Mouse (Mus musculus): ENCODE results near the gene Sergef. TPM values are rescaled to one million over a fixed set of nuclear protein-coding genes. Genes with fewer than 3 reads are reported as not detected.

Gene Sergef
- total RNA-seq, 2 experiments from 2014 or later: 0.23 to 4.6 TPM

DNA sequence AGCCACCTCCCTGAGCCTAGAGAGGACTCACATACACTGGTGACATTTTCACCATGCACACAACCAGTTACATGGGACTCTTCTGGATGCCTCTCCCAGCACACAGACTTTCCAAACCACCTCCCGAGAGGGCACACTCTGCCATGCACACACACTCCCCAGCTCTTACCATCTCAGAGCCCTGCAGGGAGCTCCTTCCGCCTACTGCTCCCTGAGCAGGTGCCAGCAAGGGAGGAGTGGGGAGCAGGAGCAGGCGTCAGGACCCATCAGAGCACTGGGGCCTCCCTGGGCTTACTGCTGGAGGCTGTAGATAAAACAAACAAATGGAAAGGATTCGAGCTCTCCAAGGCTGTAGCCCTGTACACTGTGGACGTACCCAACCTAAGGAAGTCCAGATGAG is 218.1 kb downstream of the Sergef start:
- no peak for ATAC-seq (replicated peaks; ENCODE audit: low FRiP score, poor library complexity, severe bottlenecking)

DNA sequence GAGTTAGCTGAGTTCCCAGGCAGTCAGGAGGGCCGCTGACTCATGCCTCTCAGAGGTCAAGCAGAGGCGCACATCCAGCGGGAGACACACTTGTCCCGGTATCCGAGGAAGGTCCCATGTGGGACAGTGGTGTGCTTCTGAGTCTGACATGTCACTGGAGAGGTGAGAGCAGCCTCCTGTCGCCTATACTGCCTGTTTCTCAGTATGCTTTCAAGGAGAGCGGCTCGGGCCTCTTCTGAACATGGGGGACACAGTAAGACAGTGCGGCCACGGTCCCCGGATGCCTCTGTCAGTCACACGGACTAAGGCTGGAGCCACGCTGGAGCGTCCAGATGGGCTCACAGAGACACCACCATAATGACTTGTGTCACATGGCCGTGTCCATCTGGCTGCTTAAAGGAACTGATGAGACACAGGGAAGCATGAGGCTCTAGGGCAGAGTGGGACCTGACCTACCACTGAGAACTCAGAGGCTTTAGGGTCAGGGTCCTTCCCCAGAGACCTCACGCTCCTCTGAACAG is 221.4 kb downstream of the Sergef start:
- no peak for ATAC-seq (replicated peaks; ENCODE audit: low FRiP score, poor library complexity, severe bottlenecking)

DNA sequence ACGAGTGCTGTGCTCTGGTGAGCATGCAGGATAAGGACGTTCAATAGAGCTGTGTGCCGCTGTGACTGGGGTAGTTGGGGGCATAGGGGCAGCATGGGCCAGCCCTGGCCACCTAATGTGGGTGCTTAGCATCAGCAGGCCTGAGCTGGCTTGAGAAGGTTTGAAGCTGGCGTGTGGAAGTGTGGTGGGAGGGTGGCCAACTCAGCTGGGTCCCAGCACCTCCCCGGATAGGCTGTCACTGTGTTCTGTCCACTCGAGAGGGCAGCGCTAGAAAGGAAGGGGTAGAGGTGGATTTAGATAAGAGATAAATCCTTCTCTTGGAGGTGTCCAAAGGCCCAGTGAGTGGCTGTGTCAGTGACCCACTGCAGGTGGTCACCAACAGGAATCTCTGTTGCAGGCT is 222.1 kb downstream of the Sergef start:
- no peak for ATAC-seq (replicated peaks; ENCODE audit: low FRiP score, poor library complexity, severe bottlenecking)

DNA sequence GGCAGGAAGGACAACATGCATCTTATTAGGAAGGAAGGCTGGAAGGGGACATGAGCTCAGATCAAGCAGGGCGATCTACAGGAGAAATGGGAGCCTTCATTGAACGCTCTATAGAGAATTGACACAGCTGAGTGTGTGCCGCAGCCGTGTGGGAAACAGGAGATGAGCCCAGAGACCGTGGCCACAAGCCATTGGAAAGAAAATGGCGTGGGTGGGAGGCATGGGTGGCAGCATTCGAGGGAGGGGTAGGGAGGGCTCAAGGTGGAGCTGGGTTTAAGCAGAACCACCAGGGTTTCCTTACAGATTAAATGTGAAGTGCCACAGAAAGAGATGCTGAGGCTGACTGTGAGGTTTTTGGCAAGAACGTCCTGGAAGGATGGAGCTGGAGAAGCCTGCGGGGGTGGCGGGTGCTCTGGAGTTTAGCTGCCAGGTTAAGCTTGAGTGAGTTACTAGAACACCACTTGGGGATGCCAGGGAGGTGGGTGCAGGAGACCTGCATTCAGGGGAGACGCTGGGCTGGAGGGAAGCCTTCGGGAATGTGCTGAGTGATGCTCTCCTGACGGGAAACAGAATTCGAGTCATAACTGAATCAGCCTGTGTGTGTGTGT is 223.7 kb downstream of the Sergef start:
- no peak for ATAC-seq (replicated peaks; ENCODE audit: low FRiP score, poor library complexity, severe bottlenecking)

DNA sequence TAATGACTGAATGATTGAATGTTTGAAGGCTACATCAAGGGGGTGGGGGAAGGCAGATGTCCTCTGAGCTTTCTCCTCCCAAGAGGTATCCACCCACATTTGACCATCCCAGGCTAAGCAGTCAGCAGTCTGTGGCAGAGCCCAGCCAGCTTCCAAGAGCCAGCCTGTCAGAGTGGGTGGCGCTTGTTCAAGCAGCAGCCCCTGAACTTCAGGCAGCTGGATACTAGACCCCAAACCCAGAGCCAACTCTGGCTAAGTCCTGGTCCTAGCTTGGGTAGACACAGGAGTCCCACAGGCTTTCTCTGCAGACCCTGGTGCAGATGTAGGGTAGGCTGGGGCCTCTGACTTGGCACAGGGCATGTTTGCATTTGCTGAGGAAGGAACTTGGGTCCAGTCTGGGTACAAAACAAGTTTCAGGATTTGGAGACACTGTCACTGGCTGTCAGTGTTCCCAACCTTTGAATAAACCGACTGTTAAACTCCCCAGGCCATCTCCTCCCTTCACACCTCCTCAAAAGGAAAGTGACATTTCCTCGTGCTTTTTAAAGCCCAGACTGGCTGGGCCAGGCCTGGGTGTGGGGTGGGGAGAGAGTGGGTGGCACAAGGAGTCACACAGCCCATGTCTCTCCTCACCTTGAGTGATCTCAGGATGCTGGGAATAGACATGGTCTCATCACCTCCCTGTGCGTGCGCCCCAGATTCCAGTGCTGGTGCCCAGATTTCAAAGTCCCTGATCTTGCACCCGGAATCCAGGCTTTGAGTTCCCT is 225.5 kb downstream of the Sergef start:
- ATAC-seq (replicated peaks; ENCODE audit: low FRiP score, poor library complexity, severe bottlenecking): no peak

DNA sequence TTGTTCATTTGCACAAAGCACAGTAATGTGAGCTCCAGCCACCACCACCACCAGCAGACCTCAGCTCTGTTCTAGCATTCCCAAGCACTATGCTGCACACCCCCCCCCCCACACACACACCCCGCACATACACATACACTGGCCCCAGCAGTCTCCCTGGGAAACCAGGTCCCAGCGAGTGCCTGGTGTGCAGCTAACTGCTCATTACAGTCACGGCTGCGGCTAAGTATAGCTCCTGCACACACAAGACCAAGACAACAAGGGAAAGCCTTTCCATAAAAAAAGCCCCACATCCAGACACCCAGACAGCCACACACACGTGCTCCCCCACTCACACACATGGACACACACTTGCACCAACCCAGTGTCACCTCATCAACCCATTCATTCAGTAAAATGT is 226.8 kb downstream of the Sergef start:
- ATAC-seq (replicated peaks; ENCODE audit: low FRiP score, poor library complexity, severe bottlenecking): no peak

DNA sequence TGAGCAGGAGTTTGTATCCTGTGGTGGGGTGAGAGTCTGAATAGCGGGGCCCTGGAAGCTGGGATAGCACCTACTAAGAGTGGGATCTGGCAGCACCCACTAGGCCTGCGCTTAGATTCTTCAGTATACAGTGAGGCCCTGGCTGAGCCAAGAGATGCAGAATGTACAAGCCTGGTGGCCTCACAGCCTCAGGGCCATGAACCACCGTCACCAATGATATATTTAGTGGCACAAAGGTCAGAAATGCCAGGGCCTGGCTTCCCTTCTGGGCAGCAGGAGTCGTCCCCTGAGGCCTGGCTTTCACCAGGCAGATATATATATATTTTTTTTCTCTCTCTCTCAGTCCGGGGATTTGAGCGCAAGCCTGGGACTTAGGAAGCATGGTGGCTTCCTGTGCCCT is 228.9 kb downstream of the Sergef start:
- no peak for ATAC-seq (replicated peaks; ENCODE audit: low FRiP score, poor library complexity, severe bottlenecking)

DNA sequence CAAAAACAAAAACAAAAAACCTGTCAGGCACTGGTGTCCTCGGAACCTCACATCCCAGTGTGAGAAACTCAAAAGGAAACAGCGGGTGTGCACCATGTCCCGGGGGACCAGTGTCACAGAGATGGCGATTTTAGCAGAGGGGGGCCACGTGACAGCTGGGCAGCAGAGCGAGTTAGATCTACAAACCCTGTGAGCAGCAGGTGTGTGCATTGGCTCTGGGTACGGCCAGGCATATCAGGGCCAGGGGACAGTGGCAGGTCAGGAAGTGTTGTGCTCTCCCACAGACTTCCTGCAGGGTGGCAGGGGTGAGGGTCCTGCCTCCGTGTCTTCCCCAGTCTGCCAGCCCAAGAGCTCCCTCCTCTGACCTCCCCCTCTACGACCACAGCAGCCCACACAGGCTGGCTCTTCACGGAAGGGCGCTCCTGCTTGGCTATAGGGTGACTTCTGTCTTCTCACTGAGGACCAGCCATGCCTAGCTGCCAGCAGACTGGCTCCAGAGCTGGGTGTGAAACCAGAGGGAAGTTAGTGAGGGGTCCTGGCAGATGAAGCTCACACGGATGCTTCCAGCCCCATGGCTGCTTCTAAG is 230.3 kb downstream of the Sergef start:
- ATAC-seq (replicated peaks; ENCODE audit: low FRiP score, poor library complexity, severe bottlenecking): no peak

DNA sequence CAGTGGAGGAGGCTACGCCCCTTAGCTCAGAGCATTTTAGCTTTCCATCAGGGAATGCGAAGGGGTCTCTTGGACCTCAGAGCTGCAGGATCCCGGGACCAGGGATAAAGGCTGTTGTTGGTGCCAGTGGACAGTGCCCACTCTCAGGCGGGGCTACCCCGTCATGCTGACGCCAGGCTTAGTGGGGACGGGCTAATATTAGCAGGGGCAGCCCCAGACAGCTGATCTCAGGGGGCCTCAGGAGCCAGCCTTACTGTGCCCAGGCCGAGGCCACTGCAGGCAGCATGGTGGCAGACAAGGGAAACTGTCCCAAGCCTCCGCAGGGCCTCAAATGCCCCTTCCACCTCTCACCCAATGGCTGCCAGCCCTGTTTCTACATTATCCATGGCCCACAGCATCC is 231.0 kb downstream of the Sergef start:
- no peak for ATAC-seq (replicated peaks; ENCODE audit: low FRiP score, poor library complexity, severe bottlenecking)

DNA sequence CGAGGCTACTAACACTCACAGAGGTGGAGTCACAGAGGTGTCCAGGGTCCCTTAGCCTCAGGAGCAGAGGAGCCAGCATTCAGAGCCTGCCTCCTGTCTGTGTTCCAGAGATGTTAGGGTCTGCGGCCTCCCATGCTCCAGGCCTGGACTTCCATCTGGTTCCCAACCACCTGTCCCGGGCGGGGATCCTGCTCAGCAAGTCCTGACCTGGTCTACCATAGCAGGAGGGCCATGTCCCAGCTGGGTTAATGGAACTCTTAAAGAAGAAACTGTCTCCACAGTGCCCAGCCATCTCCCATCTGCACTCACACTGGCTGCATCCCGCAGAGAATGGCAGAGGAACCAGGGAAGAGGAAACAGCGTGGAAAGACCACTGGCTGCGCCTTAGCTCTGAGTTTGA is 234.9 kb downstream of the Sergef start:
- ATAC-seq (replicated peaks; ENCODE audit: low FRiP score, poor library complexity, severe bottlenecking): no peak

DNA sequence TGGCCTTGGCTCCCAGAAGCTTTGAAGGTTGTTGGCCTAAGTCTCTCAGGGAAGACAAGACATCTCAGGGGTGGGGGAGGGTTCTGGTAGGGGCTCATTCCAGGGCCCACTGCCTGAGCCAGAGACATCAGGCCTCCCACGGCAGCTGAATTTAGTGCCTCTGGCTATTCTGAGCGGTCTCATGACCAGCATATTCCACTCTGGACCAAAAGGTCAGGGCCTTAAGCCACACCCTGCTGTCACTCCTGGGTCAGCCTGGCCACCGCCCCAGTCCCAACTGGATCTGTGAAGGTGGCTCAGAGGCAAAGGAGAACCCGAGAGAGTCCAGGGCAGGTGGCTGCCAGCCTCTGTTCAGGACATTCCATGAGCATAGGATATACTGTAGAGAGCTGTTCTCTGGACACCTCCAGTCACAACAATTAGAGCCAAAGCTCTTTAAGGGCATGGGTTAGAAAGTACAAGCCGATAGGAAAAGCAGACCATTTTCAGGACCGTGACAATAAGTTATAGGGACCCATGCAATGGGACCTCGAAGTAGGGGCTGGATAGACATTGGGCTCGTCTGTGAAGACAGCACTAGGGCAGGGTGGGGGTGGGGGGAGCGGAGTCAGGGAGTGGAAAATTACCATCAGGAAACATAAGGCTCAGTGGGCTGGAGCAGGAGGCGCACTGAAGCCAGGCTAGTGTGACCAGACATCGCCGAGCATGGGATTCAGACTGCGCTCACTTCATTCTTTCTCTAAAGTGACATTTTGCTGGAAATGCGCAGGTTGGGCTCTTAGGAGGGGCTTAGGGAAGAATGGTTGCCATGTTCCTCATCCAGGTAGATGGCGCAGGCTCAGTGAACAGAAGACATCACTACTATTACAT is 235.8 kb downstream of the Sergef start:
- no peak for ATAC-seq (replicated peaks; ENCODE audit: low FRiP score, poor library complexity, severe bottlenecking)

DNA sequence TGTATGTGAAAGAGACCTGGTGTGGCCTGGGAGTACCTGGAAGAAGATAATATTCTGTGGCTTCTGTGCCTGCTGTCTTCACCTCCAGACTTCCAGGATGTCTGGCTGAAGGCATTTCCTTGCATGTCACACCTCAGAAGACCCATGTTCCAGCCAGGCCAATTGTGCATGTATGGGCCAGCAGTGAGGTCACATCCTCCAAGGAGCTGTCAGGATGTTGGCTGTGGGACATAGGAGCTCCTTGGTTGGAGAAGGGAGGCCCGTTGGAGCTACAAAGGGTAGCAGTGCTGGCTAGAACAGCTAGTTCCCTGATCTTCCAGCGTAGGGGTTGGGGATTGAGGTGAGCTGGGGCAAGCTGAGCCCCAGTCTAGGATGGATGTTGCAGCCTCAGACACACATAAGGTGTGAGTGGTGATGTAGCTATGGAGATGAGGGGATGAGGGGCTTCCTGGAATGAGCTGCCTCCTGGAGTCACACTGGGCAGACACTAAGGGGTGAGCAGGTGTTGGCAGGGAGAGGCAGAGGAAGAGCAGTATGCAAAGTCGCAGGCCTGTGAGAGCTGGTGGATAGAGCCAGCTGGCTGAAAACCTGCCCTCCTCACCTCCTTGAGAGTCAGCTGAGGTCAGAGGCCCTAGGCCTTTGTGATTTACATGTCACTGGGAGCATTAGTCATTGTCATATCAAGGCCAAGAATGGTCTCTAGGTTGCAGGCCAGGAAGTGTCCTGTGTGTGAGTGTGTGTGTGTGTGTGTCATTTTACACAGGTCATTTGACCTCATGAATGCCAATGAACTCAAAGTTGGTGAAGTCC is 238.0 kb downstream of the Sergef start:
- no peak for ATAC-seq (replicated peaks; ENCODE audit: low FRiP score, poor library complexity, severe bottlenecking)

DNA sequence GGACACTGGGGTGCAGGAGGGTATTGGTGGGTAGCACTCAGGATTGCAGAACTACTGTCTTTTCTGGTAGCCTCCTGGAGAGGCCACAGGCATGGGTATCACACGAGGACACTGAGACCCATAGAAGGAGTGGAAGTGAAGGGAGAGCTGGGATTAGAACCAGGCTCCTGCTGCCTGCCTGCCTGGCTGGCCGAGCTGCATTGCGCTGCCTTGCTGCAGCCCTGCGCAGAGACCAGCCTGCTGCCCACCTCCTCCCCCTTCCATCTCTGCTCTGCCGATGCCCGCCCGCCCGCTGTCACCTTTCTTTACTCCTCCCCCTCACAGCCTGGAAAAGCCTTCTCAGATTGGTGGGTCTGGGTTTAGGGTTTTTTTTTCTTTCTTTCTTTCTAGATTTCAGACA is 239.3 kb downstream of the Sergef start:
- no peak for ATAC-seq (replicated peaks; ENCODE audit: low FRiP score, poor library complexity, severe bottlenecking)

DNA sequence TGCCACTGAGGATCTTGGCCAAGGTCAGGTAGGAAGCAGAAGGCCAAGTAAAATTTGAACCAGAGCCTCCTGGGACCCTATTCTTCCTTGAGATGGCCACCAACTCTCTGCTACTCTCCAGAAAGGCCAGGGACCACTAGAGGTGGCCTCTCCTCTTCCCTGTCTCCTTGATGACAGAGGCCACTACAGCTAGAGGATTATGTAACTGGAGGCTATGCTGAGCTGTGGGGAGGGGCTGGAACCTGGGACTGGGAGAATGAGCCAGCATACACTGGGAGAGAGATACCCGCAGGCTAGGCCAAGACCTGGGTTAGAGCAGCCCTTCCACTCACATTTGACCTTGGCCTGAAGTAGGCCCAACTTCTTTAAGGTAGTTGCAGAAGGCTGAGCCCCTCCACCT is 239.9 kb downstream of the Sergef start:
- ATAC-seq (replicated peaks; ENCODE audit: low FRiP score, poor library complexity, severe bottlenecking): no peak

DNA sequence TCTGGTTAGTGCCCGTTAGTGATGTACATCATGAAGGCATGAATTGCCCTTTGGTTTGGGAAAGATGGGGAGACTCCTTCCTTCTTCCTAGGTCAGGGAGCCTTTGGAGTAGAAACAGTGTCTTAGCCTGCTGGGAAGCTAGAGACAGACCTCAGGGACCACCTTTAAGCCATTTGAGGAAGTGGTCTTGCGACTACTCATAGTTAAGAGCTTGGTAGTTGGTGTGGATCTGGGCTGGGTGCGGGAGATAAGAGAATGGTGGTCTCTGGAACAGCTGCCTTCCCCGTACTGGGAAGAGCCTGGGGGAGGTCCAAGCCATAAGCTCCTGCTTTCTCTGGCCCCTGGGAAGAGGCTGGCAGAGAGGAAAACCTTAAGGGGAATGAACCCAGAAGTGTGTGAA is 241.0 kb downstream of the Sergef start:
- no peak for ATAC-seq (replicated peaks; ENCODE audit: low FRiP score, poor library complexity, severe bottlenecking)

DNA sequence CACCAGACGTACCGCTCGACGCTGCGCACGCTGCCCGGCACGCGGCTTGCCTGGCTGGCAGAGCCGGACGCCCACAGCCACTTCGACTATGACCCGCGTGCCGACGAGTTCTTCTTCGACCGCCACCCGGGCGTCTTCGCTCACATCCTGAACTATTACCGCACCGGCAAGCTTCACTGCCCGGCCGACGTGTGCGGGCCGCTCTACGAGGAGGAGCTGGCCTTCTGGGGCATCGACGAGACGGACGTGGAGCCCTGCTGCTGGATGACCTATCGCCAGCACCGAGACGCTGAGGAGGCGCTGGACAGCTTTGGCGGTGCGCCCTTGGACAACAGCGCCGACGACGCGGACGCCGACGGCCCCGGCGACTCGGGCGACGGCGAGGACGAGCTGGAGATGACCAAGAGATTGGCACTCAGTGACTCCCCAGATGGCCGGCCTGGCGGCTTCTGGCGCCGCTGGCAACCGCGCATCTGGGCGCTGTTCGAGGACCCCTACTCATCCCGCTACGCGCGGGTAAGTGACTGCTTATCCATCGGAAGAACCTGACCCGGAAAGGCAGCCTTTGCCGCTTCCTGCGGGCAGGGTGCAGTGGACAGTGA is 241.8 kb downstream of the Sergef start:
- ATAC-seq (replicated peaks; ENCODE audit: low FRiP score, poor library complexity, severe bottlenecking): no peak

DNA sequence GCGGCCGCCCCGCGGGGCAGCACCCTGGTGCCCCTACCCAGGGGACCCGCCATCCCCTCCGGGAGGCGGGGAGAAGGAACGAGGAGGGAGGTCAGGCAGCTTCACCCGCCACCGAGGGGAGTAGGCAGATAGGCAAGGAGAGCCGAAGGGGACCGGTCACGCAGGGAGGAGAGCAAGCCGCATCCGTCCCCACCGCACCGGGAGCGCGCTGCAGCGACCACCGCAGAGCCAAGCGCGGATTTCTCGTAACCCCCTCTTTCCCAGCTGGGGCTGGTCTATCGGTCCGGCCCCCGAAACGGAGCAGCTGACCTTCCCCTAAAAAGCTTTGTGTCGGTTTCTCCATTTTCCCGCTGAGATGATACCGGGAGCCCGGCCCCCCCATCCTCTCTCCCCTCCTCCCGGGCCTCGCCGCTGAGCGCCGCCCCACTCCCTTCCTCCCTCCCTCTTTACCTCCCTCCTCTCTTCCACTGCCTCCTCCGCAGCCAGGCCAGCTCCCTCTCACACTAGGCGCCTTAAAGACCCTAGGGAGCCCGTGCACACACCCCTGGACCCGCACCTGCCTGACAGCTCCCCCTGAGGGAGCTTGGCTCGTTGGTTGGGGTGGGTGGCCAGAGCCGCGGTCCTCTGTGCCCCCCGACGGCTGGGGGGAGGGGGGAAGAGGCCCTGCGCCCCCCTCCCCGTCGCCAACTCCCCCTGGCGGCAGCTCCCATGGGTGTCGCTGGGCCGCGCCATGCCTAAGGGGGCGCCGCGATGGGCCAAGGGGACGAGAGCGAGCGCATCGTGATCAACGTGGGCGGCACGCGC is 242.5 kb downstream of the Sergef start:
- ATAC-seq (replicated peaks; ENCODE audit: low FRiP score, poor library complexity, severe bottlenecking): no peak

DNA sequence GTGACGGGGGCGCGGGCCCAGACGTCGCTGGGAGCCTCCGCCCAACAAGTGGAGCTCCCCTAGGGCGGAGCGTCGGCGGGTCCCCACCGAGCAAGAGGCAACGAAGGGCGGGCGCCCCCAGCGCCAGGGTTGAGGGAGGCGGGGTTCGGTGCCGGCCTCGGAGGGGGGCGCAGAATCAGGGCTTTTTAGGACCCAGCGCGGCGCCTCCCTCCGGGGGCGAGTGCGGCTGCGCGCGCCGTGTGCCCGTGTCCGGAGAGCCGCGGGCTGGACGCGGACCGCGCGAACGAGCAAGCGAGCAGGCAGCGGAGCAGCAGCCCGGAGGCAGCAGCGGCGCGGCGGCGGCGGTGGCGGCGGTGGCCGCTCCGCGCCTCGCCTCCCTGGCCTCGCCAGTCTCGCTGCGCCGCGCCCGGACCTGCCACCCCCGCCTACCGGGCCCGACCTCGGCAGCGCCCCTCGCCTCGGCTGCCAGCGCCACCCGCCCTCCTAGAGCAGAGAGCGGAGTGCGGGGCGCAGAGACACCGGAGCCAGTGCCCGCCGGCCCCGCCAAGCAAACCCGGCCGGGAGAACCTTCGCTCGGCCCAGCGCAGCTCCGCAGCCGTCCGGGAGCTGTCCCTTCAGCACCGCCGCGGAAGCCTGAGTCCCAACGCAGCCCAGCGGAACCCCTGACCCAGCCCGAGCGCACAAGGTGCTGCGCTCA is 243.2 kb downstream of the Sergef start, which contains the start of gene Kcnc1:
TSS of gene Kcnc1 (plus strand) at position 267 of the 697 bp plus-strand sequence.
- no peak for ATAC-seq (replicated peaks; ENCODE audit: low FRiP score, poor library complexity, severe bottlenecking)
